ENCODE assay signal across 13 mouse cellular contexts in the genomic region with DNA sequence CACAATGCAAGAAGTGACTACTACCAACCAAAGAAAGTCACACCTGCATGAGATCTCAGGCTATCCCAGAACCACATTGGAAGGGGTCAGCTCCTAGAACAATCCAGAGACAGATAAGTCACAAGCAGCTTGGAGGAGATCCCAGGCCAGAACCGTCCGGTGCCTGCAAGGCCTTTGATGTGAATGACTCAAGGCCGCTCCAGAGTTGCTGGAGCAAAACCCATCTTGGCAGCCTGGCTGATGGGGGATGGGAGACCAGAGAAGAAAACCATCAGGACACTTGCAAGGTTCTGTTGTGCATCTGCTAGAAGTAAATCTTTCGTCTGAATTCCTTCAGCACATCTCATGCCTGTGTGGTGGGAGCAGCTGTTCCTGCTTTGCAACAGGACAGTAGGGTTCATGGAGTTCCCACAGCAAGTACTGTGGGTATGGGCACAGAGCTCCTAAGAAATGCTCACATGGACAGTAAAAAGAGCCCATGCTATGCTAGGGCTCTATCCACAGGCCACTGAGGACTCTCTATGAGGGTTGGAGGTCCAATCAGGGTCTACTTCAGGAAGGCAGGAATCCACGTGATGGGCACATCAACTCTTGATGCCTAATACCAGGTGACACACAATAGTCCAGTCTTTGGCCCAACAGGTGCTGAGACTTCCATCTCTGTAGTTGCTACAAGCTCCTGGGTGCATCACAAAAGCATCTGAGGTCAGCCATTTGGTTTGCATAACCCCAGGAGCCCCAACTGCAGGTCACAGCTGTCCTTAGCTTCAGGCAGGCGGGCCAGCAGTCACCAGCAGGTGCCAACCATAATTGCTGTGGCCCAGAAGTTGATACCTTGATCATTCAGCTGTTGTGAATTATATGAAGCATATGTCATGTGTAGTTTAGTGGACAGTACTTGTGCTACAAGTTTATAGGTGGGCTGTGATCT. TPM values are rescaled to one million over a fixed set of nuclear protein-coding genes. Genes with fewer than 3 reads are reported as not detected.
DNase-seq lines count a peak whose midpoint lies in the region; ATAC-seq lines count a peak whose summit lies in the region.
"Had no signal": no experiment of that assay in that cellular context is flagged by ENCODE, and none has a peak within 500 bp of the region (broad histone marks: within the 10 kb centered on the region; RNA-seq: fewer than 3 reads in every experiment).

No protein-coding gene starts in this region.

- no peak overlapping the region for H3K4me2 ChIP-seq in limb, embryonic 15.5 days
- H3K4me2 ChIP-seq: intestine, embryonic 15.5 days had no signal

- H3K27me3 ChIP-seq in limb, embryonic 15.5 days = no peaks in the 10 kb centered on the region
- H3K27me3 ChIP-seq: intestine, embryonic 15.5 days had no signal

- no peak overlapping the region for H3K4me3 ChIP-seq in limb, embryonic 15.5 days
- H3K4me3 ChIP-seq: intestine, embryonic 15.5 days had no signal

- no peak overlapping the region for H3K27ac ChIP-seq in limb, embryonic 15.5 days
- H3K27ac ChIP-seq: intestine, embryonic 15.5 days had no signal

- peaks cover 5% of the 10 kb centered on the region; the same call in 1 of the 2 replicates for H3K4me1 ChIP-seq in limb, embryonic 15.5 days
- H3K4me1 ChIP-seq: intestine, embryonic 15.5 days had no signal

- DNase-seq in kidney, postnatal 10 days = peak; percentile 19
- no peak for DNase-seq in kidney, adult 8-10 months
- DNase-seq in adipocyte (ENCODE audit: low spot score) = peak; percentile 35
- peak; percentile 41 for DNase-seq in ovary, postnatal 14 days (ENCODE audit: low spot score)
- DNase-seq in frontal cortex, postnatal 25 days (ENCODE audit: low spot score in 2 of 2) = no peak
- DNase-seq in spleen, adult 12 weeks (ENCODE audit: low spot score) = no peak
- DNase-seq: cerebellum, postnatal 25 days; heart, adult 11 months; heart, postnatal 36 days; retina, postnatal 1 day had no signal

- 66% methylated on average over 6 of the region's 6 CpGs for WGBS in limb, embryonic 15.5 days

- peak; percentile 55; the same call in 1 of the 2 replicates for ATAC-seq in limb, embryonic 15.5 days (ENCODE audit: insufficient number of reproducible peaks, low FRiP score, low TSS enrichment, low read depth)
- ATAC-seq in megakaryocyte, adult 5-6 weeks (ENCODE audit: poor library complexity, severe bottlenecking) = no peak
- ATAC-seq: intestine, embryonic 15.5 days had no signal

- no peak overlapping the region for H3K9ac ChIP-seq in limb, embryonic 15.5 days
- H3K9ac ChIP-seq: intestine, embryonic 15.5 days had no signal

- H3K36me3 ChIP-seq in limb, embryonic 15.5 days = no peaks in the 10 kb centered on the region
- H3K36me3 ChIP-seq: intestine, embryonic 15.5 days had no signal

- H3K9me3 ChIP-seq in limb, embryonic 15.5 days = no peaks in the 10 kb centered on the region
- H3K9me3 ChIP-seq: intestine, embryonic 15.5 days had no signal

RNA-seq across cellular contexts. Expression of gene Mef2a, which starts 12.5 kb away (rescaled TPM):
- polyA plus RNA-seq in limb, embryonic 15.5 days (2015; fragmentation: Nextera tagmentation; extraction: Ambion mirVana) = 53.6 and 54.9 TPM in 2 replicates
- total RNA-seq in megakaryocyte, adult 5-6 weeks (2015) = 154 and 168 TPM in 2 replicates
- 76.5 and 94.0 TPM in 2 replicates for total RNA-seq in megakaryocyte, adult 5-6 weeks (2017)

Comparison
In these comparisons a context has a peak if more than half of its experiments do, and no peak if none do; other contexts are left out.
1. DNase-seq: peak in kidney, postnatal 10 days (single experiment), adipocyte (single experiment) and ovary, postnatal 14 days (single experiment); none in kidney, adult 8-10 months (0 of 2), frontal cortex, postnatal 25 days (0 of 2) and spleen, adult 12 weeks (single experiment).